10 mouse cellular contexts compared by ENCODE assay signal in genomic region chr14:67141151-67141550, GRCm38 (mm10).
DNase-seq lines count a peak whose midpoint lies in the region; ATAC-seq and TF ChIP-seq lines count a peak whose summit lies in the region.
"Had no signal": no experiment of that assay in that cellular context is flagged by ENCODE, and none has a peak within 500 bp of the region (broad histone marks: within the 10 kb centered on the region; RNA-seq: fewer than 3 reads in every experiment).

No protein-coding gene starts in this region.

- no peak overlapping the region for H3K4me3 ChIP-seq in heart, embryonic 16.5 days (ENCODE audit: low read length)
- H3K4me3 ChIP-seq in heart, adult 2 months = no peak overlapping the region

- no peak for TF ChIP-seq POLR2A in heart, adult 2 months (IDR thresholded peaks at IDR 0.05; ENCODE audit: insufficient read depth, low read depth, low read length)

- peaks cover 12% of the 10 kb centered on the region for H3K4me1 ChIP-seq in heart, embryonic 16.5 days (ENCODE audit: control insufficient read depth, insufficient read depth, low read length)
- H3K4me1 ChIP-seq in heart, adult 2 months (ENCODE audit: control insufficient read depth, insufficient read depth, low read length) = peaks cover 1% of the 10 kb centered on the region; the same call in 1 of the 2 replicates

- no peak for TF ChIP-seq CTCF in heart, adult 2 months (IDR thresholded peaks at IDR 0.05)

- H3K36me3 ChIP-seq in heart, embryonic 16.5 days (ENCODE audit: control insufficient read depth, insufficient read depth) = no peaks in the 10 kb centered on the region
- H3K36me3 ChIP-seq in heart, adult 2 months (ENCODE audit: control insufficient read depth, insufficient read depth, low read length) = no peaks in the 10 kb centered on the region

- H3K79me2 ChIP-seq in heart, adult 2 months (replicated peaks; ENCODE audit: control insufficient read depth, insufficient read depth, low read length) = no peaks in the 10 kb centered on the region

- WGBS in heart, embryonic 16.5 days = 68% methylated on average over 7 of the region's 7 CpGs
- 65% methylated on average over 7 of the region's 7 CpGs for WGBS in heart, adult 2 months

- peak; percentile 34 for DNase-seq in cerebellum, adult 9-10 months
- DNase-seq in heart, adult 2 months = no peak
- DNase-seq in right cerebral cortex, adult 2 months (ENCODE audit: low spot score in 2 of 2) = peak; percentile 45 to 68
- no peak for DNase-seq in right cerebral cortex, postnatal 4 days
- DNase-seq in telencephalon, adult 2 months (ENCODE audit: low read depth, low spot score) = peak; percentile 69
- DNase-seq in embryo, embryonic 10.5 days (ENCODE audit: low spot score) = no peak
- DNase-seq: thymus, adult 18-20 months had no signal

- H3K9ac ChIP-seq in heart, embryonic 16.5 days (ENCODE audit: low read length) = no peak overlapping the region
- no peak overlapping the region for H3K9ac ChIP-seq in heart, adult 2 months (ENCODE audit: low read depth, low read length)

- no peak for TF ChIP-seq EP300 in heart, adult 2 months (IDR thresholded peaks at IDR 0.05; ENCODE audit: insufficient read depth, low read depth, low read length)

- no peaks in the 10 kb centered on the region for H3K9me3 ChIP-seq in heart, embryonic 16.5 days (replicated peaks; ENCODE audit: control insufficient read depth, low read length)

- no peaks in the 10 kb centered on the region for H3K27me3 ChIP-seq in heart, embryonic 16.5 days (ENCODE audit: control insufficient read depth, insufficient read depth, low read length)
- no peaks in the 10 kb centered on the region for H3K27me3 ChIP-seq in heart, adult 2 months (ENCODE audit: control insufficient read depth, insufficient read depth, low read length)

- peak overlapping the region; percentile 52; the same call in 1 of the 2 replicates for H3K4me2 ChIP-seq in heart, embryonic 16.5 days (ENCODE audit: low read depth, low read length)

- intact Hi-C loops in heart, adult 2 months (cut with DNase I) = no loop called here

- no peak overlapping the region for H3K27ac ChIP-seq in heart, embryonic 16.5 days (ENCODE audit: low read length)
- no peak overlapping the region for H3K27ac ChIP-seq in heart, adult 2 months

- ATAC-seq in cerebellum, adult (ENCODE audit: insufficient number of reproducible peaks, low FRiP score, low TSS enrichment) = no peak
- no peak for ATAC-seq in heart, embryonic 16.5 days (replicated peaks; ENCODE audit: extremely low read depth, insufficient read depth, low FRiP score)
- ATAC-seq: inflammation-experienced regulatory T-cells, adult 6 months had no signal

Comparison
In these comparisons a context has a peak if more than half of its experiments do, and no peak if none do; other contexts are left out.
1. DNase-seq: peak in cerebellum, adult 9-10 months (single experiment), right cerebral cortex, adult 2 months (2 of 2) and telencephalon, adult 2 months (single experiment); none in heart, adult 2 months (0 of 2), right cerebral cortex, postnatal 4 days (single experiment) and embryo, embryonic 10.5 days (single experiment).